In the genomic region with DNA sequence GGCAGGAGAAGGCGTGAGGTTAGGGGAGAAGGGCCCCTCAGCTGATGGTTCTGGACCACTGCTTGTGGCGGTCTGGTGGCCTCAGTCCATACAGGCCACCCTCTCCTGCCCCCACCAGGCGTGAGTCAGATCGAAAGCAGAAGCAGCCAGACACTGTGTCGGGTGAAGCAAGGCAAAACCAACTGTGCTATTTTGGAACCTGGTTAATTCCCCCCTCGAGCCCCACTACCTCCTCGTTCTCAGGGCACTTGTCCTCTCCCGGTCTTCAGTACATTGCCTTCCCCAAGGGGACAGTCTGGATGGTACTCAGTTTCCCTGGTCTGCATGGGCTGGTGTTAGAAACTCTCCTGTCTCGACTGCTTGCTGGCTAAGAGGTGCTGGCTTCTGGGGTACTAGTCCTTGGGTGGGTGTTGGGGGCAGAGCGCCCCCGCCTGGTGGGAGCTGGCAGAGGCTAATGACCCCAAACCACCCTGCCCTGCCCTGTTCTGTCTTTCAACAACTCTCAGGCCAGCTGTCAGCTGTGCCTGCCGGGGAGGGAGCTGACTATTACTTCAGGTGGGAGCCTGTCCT, we compare ENCODE assay signal across 1 mouse cellular context.
TF ChIP-seq lines count a peak whose summit lies in the region.

No protein-coding gene starts in this region.

TF ChIP-seq in MEL, 35 proteins besides CTCF, POLR2A, EP300 and RAD21 (continued from another document):
- no peak for TF ChIP-seq TAL1 (IDR thresholded peaks at IDR 0.05; ENCODE audit: low read length)
TF ChIP-seq in MEL: peak in this region for 0.
